Mouse (Mus musculus): ENCODE results near the gene Prr15l.
A peak's percentile ranks its signal among the peaks of the same experiment; 100 is the strongest.

The Prr15l gene

DNA sequence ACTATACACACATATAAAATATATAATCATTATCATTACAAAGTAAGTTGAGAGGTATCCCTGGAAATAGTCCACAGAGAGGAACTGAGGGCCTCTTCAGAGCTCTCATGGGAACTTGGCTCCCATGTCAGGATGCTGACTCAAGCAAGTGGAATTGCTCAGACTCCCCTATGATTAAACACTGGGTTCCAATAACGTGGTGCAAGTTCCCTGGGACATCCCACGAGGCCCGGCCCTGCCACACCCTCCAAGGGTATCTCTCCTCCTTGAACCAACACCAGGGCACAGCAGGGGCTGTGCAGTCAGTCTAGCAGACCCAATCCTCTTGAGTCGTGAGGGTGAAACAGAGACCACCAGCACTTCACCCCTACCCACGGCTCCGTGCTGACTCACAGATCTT lies 8.9 kb upstream of the Prr15l start:
- no peak for DNase-seq (ENCODE audit: low spot score in 2 of 2)

DNA sequence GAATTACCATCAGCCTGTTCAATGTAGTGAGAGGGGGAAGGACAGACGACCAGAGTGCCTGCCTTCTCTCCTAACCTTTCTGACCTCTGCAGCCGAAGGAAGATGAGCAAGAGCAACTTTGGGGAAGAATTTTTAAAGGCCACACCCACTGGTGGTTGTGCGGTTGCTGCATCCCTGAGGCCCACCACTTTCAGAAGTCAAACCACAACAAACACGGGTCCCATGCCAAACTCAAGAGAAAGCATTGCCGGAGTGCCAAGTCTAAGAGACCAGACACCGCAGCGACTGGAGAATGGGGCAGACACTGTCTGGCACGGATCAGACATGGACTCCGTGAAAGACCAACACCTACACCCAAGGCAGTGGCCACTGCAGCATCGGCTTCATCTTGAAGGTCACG lies 3.0 kb upstream of the Prr15l start:
- DNase-seq (ENCODE audit: low spot score in 2 of 2): no peak

DNA sequence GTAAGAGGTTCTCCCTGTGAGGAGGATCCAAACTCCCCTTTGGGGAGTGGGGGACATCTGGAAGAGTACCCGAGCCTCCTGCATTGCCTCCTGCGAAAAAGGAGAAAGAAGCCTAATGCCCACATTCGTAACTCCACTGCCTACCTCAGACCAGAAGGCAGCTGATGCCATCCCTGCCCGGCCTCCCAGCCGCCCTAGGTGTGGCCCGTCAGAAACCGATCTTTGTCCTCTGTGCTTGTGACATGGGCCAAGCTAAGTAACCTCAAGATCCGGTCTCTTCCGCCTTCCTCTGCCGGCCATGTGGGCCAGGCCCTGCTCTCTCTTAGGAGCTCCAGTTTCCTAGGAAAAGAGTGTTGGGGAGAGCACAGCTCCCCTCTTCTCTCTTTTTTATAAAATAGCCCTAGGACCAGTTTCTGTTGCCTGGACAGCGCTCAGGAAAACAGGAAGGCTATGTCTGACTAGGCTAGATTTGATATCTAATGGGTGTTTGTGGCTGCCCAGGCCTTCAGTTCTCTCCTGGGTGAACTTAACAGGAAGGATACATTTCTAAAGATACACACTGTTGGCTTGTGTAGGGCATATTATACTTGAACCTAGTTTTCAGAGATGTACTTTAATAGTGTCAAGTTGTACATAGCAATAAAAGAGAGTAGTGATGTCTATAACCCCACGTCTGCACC lies 2.3 kb upstream of the Prr15l start:
- DNase-seq (ENCODE audit: low spot score in 2 of 2): no peak

DNA sequence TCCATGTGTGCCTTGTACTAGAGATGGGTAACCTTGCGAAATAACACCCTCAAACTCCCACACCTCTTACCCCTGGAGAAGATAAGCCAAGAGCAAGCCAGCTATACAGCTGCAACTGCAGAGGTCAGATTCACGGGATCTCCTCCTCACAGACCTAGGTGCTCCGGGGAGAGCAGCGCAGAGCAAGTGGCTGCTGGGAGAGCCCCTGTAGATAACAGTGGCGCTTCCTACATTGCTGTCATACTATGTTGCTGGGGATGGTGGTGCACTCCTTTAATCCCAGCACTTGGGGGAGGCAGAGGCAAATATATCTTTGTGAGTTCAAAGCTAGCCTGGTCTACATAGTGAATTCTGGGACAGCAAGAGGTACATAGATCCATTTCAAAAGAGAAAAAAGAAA lies 1.3 kb upstream of the Prr15l start:
- no peak for DNase-seq (ENCODE audit: low spot score in 2 of 2)

DNA sequence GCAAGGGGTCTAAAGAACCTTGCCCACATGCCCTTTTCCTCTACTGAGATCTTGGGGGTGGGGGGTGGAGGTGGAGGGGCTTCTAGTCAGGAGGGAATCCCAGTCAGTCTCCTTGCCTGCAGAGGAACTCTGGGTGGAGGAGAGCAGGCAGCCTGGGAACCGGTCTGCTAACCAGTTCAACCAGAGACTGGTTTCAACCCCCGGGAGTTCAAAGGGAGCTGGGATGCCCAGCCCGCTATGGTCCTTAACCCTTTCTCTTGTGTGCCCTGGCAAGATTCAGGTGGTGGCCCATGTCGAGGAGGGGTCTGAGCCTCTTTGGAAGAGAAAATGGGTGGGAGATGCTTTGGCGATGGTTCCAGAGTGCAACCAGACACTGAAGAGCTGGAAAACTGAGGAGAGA lies 787 bp downstream of the Prr15l start:
- DNase-seq (ENCODE audit: low spot score in 2 of 2): no peak

DNA sequence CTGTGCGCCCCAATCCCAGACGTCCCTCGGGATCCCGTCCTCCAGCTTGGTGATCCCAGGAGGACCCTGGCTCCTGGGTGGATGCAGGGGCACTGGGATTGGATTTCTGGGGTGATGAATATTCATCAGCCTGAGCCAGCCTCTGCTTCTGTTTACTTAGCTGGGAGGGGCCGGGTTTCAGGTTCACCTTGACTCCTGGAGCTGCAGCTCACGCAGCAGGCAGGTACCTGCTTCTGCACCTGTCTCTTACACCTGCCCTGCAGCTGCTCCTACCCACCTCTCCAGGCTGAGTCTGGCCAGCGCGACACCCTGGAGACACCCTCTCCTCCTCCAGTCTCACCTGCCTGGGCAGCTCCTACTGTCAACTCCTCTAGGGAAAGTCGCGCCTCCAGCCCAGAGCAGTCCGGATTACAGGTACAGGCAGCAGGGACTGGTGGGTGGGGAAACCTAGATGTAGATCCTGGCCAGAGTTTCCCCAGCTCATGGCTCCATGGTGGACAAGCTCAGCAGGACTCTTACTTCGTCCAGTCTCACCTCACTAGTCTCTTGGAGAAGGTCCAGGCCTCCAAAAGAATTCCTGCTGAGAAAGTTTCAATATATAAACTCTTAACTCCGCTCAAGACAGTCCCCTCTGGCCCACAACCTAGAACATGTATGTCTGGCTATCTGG lies 1.3 kb downstream of the Prr15l start:
- DNase-seq (ENCODE audit: low spot score in 2 of 2): no peak

DNA sequence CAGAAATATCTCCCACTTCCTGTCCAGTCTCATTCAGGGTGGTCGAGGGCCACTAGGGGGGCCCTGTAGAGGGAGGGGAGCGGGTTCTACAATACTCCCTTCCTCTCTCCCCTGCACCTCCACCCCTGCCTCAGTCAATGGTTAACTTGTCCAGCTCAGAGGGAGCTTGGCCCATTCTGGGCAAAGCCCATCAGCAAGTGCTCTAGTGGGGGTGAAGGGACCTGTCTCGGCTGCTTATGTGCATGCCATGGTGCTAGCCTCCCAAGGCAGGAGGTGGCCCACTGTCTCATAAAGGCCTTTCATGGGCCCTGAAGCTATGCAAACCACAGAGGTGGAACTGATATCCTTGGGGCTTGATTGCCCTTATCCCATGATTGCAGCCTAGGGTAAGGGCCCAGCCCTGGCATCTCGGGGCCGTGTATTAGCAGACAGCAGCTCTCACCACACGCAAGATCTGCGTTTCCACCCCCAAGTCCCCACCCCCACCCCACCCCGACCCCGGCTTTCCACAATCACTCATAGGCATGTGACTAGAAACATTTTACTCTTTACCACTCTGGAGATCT lies 1.9 kb downstream of the Prr15l start:
- no peak for DNase-seq (ENCODE audit: low spot score in 2 of 2)

DNA sequence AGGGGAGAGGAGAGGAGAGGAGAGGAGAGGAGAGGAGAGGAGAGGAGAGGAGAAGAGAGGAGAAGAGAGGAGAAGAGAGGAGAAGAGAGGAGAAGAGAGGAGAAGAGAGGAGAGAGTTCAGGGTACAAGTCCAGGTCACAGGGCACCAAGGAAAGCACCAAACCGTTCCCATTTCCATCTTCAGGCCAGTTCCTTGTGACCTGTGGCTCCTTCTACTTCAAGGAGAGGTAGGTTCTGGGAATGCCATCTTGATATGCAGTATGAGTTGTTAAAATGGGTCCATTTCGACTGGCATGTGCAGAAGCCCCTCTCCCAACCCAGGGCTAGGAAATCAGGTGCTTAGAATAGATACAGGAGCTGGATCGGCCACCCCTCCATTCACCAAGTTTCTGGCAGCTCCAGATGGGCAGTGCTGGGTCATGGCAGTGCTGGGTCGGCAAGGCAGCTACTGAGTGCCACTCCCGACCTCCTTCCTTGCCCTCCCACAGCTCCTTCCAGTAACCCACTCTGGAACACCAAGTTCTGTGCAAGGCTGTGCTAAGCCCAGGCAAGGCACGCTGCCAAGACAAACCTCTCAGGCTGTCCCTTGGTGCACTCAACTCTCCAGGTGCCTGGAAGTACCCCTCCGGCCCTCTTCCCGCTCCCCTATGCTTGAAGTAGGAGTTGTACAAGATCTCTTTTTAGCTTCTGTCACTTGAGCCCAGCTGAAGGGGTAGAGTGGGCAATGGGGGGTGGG lies 3.6 kb downstream of the Prr15l start:
- no peak for DNase-seq (ENCODE audit: low spot score in 2 of 2)

DNA sequence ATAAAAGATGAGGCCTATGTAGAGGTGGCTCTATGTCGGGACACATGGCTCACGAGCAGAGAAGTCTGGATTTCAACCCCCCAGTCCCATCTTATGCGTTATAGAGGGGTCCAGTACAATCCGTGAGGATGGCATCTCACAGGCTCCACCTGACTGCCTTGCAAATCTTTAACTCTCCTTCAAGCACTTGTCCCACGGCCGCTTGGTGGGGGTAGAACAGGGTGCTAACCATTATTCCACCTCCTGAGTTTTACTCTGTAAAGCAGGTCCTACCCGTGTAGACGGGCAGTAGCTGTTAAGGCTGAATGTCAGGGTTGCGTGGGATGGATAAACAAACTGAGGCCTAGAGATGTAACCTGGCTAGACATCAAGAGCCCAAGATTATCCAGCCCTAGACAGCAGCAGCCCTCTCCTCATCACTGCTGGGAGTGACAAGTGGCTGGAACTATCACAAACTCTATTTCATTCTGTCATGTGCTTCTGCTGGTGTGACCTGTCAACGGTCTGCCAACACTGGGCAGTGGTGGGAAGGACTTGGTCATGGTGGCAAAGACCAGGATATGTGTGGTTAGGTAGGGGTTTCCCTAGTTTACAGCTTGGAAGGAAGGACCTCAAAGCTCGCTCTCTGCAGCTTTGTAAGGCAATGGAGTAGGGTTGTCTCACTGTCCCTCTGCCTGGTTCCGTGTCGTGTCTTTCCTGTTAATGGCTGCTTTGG lies 5.8 kb downstream of the Prr15l start:
- DNase-seq (ENCODE audit: low spot score in 2 of 2): no peak

DNA sequence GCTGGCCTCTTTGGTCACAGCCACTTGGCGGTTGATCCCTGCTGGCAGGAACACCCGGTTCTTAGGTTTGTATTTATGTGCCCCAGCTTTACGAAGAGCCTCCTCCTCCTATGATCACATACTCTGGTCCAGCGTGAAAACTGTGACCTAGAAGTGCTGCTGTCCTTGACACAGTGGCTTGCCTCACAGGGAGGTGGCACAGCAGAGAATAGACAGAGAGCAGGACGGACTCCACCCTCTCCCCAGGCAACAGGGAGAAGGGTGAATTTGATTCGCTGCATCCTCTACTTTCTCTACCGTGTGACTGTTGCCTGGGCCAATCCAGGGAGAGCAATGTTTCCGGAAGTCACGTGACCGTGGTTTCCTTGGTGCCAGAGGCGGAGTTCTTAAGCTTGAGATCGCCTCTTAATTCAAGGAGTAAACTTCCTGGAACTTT lies 7.0 kb downstream of the Prr15l start:
- DNase-seq (ENCODE audit: low spot score in 2 of 2): no peak

DNA sequence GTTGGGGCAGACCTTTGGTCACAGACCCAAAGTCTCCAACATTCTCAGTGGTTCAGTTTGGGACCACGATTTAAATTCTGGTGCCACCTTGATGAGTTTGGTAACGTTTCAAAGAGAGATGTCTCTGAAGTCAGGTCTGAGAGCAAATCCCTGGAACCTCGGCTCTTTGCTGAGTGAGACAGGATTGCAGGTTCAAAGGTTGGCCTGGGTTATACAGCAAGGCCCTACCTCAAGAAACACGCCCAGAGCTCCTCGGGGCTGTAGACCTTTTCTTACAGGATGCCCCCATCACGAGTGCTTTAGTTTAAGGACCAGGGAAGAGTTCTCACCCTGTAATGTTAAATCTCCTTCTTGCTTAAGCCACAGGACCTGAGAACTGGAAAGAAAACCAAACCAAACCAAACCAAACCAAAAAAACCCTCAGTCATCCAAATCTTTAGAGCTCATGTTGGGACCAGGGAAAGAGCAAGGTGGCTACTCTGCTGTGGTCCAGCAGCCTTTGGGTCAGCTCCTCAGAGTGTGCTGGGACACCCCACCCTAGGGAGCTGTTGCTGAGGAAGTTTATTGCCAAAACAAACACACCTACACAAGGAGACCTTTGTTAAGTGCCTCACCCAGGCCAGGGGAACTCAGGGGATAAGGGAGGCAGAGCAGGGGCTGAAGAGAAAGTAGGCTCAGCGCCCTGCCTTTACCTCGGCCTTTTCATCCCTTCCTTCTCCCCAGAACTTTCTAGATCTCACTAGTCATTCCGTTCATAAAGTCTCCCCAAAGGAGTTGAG lies 8.2 kb downstream of the Prr15l start:
- DNase-seq (ENCODE audit: low spot score in 2 of 2): no peak

DNA sequence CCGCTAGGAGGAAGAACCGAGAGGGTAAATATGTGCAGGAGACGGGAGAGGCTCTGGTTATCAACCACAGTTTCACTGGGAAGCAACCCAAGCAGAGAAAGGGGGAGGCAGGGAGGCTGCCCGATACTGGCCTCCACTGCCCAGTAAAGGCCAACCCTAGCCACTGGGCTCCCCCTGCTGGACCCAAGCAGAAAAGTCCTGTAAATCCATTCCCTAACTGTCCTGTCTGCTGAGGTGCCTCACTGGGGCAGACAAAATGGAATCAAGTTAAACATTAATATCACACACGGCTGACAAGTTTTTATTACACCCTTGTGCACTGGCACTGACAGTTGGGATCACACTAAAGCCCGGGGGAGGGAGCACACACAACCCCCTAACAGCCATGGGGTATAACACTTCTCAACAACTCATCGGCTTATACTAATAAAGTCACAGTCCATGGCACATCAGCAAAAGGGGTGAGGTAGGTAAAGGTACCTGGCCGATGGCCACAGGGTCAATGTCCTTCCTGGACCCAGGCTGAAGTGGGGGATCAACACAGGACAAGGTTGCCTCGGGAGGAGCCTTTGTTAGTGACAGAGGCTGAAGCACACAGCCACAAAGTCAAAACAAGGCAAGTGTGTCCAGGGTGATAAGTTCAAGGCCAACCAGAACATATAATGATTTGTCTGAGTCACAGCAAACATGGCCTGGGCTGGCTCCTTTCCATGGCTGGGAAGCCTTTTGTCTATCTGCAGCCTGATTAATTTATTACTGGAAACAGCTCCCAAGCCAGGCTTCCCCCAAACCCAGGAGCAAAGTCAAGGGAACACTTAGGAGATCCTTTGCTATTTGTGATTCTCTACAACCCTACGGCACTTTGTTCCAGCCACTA lies 9.9 kb downstream of the Prr15l start:
- no peak for DNase-seq (ENCODE audit: low spot score in 2 of 2)

DNA sequence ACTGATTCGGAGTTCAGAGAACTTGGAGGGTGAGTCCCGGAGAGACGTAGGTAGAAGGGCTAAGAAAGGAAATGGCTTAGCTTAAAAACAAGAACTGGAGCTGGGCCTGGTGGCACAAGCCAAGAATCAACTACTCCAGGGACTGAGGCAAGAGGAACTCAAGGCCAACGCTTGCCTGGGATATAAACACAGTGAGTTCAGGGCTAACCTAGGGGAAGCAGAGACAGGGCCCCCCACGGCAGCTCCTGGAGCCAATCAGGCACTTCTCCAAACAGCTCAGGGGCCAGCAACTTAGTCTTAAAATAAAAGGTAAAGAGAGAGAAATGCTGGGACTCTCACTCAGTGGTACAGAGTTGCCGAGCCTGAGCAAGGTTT lies 10.5 kb downstream of the Prr15l start:
- no peak for DNase-seq (ENCODE audit: low spot score in 2 of 2)

DNA sequence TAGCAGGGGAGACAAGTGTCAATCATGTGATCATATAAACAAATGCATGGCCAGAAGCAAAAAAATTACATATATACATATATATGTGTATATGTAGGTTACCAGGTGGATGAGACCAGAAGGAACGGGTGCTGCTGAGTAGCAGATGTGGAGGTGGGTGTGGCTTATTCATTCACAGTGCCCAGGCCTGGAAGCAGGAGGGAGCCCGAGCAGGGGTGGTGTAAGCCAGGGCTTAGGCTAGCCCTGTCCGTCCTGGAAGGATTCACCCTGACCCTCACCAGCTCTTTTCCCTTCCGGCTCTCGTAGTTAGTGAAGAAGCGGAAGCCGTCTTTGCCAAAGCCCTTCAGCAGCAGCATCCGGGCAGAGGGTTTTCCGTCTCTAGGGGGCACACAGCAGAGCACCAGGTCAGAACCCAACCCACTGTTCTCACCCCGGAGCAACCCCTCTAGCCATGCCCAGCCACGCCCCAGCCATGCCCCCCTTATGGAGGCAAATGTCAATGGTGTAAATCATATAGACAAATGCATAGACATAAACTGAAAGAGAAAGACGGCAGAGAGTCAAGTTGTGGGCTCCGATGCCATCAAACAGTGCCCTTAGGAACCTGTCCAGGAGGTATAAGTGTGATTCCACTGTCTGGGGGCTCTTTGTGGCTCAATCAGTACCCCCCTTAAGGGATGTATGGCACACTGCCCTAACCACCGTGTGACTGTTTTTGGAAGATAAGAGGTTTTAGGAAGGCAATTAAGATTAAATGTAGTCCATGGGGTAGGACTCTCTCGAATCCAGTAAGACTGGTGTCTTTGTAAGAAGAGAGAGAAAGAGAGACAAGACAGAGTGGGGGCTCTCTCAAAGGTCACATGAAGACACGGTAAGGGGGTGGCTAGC lies 12.9 kb downstream of the Prr15l start:
- DNase-seq (ENCODE audit: low spot score in 2 of 2): no peak

DNA sequence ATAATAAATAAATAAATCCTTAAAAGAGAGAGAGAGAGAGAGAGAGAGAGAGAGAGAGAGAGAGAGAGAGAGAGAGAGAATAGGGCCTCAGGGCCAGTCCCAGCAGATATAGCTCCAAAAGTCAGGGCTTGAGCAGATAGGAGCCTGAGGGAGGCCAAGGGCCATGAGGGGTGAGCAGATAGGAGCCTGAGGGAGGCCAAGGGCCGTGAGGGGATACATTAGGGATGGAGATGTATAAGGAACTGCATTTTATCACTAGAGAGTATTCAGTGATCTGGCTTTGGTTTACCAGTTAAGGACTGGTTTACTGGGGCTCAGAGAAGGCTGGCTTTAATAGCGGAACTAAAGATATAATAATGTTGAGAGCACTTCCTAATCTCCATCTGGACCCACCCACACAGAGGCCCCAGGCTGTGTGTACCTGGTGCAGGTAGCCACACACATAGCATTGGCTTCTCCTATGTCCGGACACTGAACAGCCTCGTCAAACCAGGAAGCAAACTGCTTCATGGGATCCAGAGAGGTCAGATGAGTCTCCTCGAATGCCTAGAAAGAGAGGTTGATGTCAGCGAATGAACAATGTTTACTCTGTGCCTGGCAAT lies 14.2 kb downstream of the Prr15l start:
- DNase-seq (ENCODE audit: low spot score in 2 of 2): no peak

DNA sequence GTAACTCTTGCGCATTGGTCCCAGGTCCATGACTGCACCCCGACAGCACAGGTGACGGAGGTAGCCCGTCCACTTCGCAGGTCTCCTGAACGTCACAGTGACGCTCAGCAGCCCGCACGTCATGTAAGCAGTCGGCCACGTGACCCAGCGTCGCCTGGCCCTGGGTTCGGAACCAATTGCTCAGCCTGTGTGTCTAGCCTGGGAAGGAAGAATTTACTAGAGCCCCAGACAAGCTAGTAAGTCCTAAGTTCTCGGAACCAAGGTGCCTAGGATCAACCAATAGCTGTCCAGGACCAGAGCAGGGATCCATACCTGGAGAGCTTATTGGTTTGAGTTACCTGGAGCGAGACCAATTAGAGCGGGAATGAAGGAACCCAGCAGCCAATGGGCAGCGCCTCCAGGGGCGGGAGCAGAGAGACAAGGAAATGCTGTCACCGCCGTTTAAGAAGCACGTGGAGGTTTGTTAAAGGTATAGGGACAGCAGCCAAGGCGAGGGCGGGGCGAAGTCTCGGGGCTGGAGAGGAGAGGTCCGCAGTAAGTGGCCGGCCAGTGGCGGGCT lies 15.9 kb downstream of the Prr15l start, which contains the start of gene Pnpo:
Gene Pnpo, minus strand, starts transcription at position 241 of the 559 bp plus-strand sequence.
- peak; percentile 78 to 85 for DNase-seq (ENCODE audit: low spot score in 2 of 2)

DNA sequence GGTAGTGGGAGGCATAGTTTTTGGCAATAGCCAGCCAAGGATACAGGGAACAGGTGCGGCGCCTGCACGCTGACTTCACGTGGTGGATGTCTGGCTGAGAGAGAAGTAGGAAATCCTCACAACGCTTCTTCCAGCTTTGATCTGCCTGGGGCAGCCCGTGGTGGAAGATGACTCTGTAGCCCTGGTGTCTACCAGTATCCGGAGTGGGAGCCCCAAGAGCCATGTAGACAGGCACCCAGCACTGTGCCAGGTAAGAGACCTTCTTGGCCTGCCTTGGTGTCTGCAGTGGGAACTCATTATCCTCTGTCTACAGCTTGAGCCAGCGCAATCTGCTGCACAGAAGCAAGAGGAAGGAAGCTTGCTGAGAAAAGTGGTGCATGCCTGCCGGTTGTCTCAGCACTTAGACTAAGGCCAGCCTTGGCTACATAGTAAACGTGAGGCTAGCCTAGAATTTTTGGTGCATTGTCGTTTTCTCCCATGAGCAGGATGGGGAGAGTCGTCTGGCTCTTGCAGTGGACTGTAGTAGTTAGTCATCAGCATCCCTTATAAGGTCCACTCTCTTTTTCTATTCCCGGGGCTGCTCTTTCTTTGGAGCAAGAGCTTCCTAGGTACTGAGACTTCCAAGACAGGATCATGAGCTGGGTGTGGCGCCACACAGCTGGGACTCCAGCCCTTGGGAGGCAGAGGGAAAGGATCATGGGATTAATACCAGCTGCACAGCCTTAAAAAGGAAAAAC lies 17.1 kb downstream of the Prr15l start:
- DNase-seq (ENCODE audit: low spot score in 2 of 2): no peak

DNA sequence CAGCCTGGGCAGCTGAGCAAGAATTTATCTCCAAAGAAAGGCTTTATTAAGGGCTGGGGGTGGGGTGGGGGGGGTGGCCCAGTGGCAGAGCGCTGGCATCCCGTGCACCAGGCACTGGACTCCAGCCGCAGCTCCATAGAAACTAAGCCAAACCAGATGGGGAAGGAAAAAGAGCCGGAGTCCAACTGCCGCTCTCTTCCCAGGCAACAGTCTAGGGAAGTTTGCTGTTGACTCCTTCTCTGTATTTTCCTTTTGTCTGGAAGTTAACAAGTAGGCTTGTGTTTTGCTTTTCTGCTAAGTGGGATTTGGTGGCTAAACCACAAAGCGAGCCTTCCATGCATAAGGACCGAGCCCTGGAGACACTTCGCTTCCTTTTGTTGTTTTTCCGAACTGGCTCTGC lies 18.6 kb downstream of the Prr15l start:
- DNase-seq (ENCODE audit: low spot score in 2 of 2): no peak
